Mouse (Mus musculus) cerebellum, postnatal 4 days (tissue): ENCODE measurements around the gene Fndc7.
"Not testable (repeated sequence)": the region's sequence is repeated elsewhere in the genome, so short reads cannot be mapped to it uniquely, and the experiment has no call there.

Experiments used
- DNase-seq, 2 experiments: peaks; one replicate each; pipeline ENCODE4 v3.0.0; 2022; ENCODE audit warnings: low spot score in 2 of 2, mixed read lengths in 1 of 2

Gene Fndc7

DNA sequence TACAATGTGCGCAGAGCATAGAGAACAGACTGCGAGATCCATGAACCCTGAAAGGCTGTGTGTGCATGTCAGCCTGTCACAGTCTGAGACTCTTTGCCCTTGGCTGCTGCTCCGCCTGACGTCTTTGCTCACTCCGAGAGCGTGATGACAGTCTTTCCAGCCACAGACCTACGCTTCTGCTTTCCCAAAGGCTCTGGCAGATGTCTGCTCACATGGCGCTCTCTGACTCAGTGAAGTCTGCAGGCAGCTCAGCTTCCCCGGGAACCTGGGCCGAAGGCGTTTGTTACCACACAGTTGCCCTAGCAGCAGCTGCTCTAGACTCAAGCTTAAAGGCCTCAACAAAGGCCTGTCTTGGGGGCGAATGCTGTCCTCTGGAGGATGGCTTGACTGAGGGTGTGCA is 34.4 kb downstream of the Fndc7 start:
- peak in 1 of 2 experiments; percentile 36 for DNase-seq

DNA sequence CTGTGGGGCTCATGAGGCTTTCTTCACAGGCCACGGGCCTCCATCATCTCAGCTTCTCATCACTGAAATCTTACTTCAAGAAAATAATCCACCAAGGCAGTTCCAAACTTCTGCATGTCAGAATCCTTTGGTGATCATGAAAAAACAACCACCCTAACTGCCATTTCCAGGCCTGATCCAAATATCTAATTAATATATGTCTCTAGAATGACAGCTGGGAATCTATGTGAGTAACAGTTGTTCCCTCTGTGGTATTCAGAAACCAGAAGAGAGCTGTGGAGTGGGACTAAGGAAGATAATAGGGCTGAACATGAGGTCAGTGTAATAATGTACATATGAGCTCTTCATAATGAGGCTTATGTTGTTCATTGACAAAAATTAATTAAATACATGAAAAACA is 36.5 kb downstream of the Fndc7 start:
- no peak for DNase-seq

DNA sequence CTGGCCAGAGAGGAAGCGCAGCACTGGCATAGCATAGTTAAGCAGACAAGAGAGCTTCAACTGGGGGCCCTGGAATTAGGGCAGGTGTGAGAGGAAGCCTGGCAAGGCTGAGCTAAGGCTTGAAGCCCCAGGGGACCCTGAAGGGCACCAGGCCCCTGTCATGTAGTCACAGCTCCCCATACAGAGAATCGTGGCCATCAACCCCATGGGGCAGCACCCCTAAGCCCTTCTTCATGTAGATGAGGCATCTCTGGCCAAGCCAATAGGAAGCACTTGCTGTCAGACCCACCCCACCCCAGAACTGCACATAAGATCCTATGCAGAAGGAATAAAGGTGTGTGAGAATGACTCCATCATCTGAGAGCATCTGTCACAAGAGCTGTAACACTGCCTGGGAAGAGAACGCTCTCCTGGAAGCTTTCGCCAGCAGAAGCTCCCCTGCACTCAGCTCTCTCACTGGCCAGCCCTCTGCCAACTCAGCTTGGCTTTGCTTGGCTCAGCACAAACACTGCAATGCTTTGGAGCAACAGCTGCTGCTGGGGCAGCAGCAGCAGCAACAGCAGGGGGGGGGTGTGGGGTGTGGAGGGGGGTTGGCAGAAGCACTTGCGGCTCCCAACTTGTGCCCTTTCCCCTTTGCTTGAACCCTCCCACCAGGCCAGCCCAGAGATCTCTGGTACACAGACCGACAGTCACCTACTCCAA is 37.7 kb downstream of the Fndc7 start:
- peak in 1 of 2 experiments; percentile 17 for DNase-seq

DNA sequence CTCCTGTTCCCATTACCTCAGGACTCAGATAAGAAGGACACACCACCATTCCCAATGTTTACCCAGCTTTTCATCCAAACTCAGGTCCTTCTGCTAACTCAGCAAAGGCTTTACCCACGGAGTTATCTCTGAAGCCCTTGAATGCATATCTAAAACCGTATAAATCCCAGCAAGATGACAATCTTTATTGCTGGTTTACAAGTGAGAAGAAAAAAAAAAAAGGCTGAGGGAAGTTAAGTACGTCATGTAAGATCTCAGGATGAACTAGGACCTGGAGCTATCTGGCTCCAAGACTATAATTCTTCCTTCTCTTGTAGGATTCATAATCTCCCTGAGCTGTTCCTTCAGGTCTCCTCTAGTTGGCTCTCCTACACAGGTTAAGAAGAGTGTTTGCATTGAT is 38.3 kb downstream of the Fndc7 start:
- no peak for DNase-seq

DNA sequence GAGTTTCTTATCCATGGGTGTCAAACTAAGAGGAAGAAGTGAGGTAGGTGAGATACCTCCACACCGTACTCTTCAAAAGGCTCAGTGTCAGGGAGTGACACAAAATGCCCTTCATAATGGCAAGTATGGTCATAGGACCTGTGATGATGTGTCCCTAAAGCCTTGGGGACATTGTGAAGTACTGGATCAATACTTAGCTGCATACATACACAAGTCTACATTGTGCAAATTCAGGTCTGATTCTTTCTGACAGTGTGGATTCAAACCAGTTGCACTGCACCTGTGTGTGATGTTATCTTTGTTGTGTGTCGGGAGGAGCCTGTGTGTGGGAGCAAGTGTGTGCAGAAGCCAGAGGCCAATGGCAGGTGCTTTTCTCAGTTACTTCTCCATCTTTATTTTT is 38.7 kb downstream of the Fndc7 start:
- DNase-seq: no peak

DNA sequence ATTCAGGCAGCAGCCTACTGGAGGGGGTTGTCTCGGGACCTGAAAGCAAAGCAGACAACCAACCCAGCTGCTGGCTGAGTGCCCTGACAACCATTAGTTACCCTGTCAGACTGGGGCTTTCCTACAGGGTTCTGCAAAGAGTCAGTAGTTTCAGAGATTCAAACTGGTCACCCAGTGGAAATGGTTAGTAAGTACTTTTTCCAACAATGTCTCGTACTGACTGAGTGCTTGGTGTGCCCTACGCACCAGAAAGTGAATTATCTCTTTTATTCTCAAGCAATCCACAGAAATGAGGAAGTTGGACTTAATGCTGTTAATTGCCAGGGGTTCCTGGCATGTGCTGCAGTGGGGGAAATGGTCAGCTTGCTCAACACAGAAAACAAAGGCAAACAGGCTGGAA is 39.3 kb downstream of the Fndc7 start:
- DNase-seq: peak in 1 of 2 experiments; percentile 36

DNA sequence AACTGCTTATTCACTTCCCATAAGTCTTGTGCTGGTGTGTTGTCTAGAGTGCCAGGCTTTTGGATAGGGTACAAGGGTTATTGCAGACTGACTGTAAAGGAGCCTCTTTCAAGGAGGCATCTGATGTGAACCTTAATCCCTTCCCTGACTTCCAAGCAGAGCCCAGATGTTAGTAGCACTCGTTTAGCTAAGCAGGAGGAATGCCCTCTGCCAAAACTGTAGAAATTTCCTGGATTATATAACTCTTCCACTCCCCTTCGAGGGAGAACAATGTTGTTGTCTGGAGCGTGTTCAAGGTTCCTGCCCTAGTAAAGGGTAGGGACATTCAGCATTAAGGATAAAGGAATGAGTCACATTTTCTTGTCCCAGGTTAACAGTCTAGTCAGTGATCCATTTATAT is 43.2 kb downstream of the Fndc7 start:
- DNase-seq: no peak

DNA sequence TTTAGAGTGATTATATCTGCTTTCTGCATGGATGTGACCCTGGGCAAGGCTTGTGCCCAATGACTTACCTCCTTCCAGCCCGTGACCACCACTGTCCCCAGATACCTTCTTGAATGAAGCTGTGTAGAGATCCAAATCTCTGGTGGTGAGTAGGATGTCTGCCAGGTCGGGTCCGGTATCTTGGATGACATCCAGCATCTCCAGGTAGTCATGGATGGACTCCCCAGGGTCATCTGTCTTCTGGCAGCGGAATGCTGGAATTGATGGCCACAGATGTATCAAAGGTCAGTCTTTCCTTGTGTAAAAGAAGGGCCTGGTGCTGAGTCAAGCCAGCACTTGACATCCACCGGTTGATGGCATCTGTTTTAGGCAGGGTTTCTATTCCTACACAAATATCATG is 45.3 kb downstream of the Fndc7 start:
- DNase-seq: no peak

DNA sequence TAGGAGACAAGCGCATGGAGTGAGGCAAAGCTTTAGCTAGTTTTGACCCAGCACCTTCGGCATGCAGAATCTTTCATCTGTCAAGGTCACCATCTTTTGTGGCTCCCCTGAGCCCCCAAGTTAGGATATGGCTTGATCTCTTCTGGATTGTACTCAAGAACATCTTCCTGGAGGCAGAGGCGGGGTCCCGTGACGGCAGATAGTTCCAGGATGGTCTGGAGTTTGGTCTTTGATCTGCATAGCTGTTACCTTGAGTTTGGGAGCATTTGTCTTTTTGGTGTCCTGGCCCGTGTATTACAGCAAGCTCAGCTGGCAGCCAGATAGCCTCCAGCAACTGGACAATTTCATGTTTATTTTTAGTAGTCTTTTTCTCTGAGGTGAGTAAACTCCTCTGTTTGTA is 45.8 kb downstream of the Fndc7 start:
- no peak for DNase-seq

DNA sequence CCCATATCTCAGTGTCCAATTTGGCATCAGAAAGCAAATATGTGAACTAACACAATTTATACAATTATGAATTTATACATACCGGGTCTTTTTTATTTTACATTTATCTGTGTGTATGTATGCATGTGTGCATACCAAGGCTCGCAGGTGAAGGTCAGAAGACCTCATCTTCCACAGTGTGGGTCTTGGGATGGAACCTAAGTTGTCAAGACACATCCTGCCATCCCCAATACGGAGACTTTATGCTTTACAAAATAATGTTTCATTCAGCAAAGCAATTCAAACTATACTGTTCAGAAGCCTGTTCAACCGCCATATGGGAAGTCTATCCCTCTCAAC is 49.1 kb downstream of the Fndc7 start:
- DNase-seq: no peak

DNA sequence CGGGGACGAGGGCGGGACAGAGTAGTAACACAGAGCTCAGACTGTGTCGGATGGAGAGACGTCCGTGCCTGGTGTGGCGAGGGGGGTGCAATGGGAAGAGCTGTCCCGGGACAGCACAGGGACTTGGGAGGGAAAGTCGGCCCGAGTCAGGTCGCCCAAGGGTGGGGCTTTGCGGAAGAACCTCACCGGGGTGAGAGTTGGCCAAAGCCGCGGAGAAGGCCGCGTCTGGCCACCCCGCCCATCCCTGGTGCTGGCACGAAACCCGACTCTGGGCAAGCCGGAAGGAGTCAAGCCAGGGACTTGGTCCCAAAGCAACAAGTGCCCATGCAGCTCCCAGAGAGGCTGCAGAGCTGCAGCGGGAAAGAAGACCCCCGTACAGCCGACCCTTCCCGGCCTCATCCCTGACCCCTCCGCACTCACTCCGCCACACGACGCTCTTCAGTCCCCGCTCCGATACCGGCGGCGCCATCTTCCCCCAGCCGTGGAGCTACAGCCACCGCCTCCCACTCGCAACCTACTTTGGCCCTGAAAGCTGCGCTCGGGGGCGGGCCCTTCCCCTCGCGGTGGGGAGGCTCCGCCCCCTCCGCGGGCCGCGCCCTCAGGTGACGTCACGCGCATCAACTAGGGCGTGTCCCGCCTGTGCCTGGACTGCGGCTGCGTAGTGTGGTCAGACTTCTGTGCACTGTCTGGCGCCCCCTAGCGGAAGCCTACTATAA is 49.6 kb downstream of the Fndc7 start, which contains the start of gene Stxbp3:
Gene Stxbp3 (minus strand): TSS at position 527 of the 716 bp plus-strand sequence.
- DNase-seq: peak; percentile 98 to 99

DNA sequence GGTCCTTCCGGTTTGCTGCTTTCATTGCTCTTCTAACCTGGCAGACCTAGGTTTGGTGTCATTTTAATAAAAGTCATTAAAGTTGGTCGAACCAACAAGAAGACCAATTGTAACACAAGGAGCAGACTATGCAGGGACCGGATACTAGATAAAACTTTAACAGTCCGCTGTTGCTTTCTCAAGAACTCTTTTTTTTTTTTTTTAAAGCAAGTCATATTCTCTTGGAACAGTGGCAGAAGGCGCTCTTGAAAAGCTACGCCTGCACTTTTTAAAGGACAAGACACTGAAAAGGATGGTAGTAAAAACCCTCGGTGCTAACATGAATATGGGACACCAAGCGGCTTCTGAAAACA is 50.2 kb downstream of the Fndc7 start:
- no peak for DNase-seq

DNA sequence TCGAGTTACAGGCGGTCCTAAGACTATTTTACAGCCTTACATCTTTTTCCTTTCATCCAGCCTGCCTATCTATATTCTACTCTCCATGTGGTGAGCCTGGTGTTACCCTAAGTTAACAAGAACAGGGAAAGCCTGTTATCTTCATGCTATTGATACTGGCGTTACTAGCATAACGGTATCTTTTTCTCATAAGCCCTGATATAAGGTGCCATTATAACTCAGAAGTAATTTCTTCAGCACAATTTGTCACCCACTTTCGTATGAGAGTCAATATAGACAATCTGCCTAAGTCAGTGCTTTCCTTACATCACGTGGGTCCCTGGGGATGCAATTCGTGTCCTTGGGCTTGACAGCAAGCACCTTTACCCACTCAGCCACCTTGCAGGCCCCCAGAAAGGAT is 50.8 kb downstream of the Fndc7 start:
- DNase-seq: no peak

DNA sequence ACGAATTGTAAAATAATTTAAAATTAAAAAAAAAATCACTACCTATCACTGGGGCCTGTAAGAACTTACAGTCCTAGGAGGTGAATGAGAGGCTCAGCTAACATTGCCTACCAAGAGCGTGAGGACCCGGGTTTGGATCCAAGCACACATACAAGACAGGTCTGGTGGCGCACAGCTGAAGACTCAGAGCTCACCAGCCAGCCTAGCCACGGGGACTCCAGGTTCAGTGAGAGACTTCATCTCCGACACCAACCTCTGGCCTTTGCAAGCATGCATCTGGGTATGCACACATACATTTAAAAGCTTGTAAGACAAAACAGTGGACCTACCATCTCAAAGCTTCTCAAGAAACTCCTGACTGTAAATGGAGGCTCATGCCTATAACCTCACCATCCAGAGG is 52.9 kb downstream of the Fndc7 start:
- DNase-seq: no peak

DNA sequence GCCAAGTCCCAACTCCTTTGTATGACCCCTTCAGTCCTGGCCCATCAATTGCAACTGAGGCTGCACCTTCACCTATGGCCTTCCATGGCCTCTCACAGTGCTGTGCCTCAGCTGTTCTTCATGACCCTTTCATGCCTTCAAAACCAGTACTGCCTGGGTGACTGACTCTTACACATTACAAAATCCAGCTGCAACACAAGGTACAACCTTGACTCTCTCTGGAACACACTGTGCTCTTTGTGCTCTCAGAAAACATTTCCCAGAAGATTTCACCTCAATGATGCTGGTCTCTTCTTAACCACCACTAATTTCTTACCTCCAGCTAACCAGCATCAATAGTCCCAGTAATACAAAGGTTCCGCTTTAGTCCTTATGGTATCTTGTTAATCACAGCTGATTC is 56.1 kb downstream of the Fndc7 start:
- not testable (repeated sequence) for DNase-seq

DNA sequence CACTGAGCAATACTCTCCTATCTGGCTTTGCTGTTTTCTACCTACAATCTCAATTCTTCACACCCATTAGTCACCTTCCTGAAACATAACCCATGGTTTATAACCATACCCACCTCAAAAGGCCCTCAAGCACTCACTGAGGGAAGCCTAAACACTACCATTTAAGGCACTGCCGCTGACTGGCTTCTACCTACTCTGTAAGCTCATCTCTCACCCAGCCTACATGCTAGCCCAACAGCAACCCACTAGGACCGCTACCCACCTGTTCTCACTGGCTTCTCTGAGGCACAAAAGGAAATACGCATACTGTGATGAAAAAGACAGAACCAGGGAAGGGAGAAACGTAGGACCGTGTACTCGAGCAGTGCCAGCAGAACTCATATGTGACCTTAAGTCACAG is 58.1 kb downstream of the Fndc7 start:
- DNase-seq: no peak

DNA sequence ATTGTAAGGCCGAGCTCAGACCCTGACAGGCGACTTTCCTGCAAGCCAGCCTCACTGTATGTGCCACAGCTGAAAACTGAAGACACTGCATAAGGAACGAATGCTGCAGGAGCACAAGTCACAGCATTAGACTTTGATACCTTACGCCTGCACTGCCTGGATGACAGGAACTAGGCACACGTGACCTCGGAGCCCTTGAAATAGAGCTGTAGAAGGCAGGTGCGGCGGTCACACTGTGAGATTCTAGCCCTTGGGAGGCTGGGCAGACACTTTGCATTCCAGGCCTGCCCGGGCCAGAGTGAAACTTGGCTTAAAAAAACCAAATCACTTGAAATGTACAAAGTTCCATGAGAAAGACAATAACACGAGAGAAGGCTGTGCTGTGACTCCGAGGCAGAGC is 59.3 kb downstream of the Fndc7 start:
- DNase-seq: no peak

DNA sequence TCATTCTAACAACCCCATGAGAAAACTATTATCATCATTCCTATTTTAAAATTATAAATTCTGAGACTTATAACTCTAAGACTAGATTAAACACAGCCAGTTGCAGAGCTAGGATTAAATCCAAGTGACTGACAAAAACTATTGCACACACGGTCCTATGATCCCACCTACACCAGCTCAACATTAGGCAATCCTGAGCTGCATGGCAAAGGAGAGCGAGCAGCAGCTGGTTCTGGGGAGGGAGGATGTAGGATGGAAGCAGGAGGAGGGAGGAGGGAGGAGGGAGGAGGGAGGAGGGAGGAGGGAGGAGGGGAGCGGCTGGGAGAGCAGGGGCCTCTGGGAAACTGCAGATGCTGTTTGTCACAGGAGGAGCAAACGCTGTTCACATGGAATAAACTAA is 74.2 kb downstream of the Fndc7 start:
- DNase-seq: no peak

DNA sequence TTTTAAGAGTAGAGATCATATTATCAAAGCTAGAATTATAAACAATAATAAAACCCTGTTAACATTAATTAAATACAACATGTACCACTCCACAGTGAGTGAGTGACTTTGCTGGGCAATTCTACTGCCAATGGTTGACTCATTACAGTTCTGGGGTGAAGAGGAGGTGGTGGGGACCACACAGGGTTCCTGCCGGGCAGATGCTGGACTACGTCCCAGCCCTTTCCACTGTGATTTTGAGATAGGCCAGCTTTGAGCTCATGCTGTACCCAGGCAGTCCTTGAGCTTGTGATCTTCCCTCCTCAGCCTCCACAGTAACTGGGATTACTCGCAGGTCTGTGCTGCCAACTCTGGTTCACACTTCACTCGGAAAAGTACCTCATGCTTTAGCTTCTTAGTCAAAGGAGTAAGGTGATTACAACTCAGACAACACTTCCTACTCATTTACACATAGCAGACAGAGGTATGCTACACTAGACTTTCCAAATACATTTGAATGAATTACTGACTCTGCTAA is 79.0 kb downstream of the Fndc7 start:
- no peak for DNase-seq

DNA sequence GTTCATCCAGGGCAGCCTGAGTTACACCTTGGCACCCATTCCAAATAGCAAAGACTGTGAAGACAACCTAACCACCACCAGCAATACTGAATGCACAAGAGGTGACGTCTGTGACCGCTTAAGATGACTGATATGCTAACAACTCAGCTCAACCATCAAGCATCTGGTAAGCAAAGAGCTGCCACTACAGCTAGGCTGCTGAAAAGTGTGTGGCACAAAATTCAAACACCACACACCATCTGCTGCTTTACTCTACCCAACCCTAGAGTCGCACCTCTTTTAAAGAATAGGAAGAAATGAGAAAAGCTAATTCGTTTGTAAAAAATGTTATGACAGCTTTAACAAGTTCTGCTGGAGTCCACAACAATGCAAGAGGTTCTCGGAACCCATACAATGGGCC is 84.2 kb downstream of the Fndc7 start:
- DNase-seq: no peak
